Mouse (Mus musculus) erythroblast, embryonic 14.5 days (primary cell): Measurements from ENCODE around the gene Cst3.

Source experiments
- GATA1 ChIP-seq: IDR thresholded peaks from 2 replicates; pipeline ENCODE4 v1.6.1; 2012; ENCODE audit warnings: low read length, inconsistent platforms, mixed read lengths
- TAL1 ChIP-seq: IDR thresholded peaks from 3 replicates; pipeline ENCODE4 v1.6.1; 2012; ENCODE audit warnings: low read length, inconsistent platforms, mixed read lengths

GRCm38 (mm10) chr2:148879199-148879598, 3.7 kb upstream of the Cst3 start:
- TF ChIP-seq GATA1 (no peak), TAL1 (no peak)
